Mouse (Mus musculus): ENCODE results near the gene Sertad2.

Gene Sertad2

DNA sequence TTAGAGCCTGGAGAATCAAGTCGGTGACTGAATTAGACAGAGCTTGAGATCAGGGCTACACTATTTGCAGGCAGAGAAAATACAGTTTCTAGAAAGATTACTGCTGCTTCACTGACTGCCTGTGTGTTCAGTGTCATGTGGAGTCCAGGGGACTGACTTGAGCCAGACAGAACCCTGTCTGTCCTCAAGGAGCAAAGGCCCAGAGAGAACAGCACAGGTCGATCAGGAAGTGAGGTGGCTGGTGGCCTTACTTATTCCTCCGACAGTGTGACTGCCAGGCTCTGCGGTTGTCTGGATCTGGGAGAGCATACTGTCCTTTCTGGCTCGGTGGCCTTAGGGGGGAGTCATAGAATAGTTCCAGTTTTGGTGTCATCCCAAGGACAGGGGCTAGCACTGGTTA lies 137.7 kb downstream of the Sertad2 start:
- no peak for DNase-seq (ENCODE audit: low spot score in 2 of 2)

DNA sequence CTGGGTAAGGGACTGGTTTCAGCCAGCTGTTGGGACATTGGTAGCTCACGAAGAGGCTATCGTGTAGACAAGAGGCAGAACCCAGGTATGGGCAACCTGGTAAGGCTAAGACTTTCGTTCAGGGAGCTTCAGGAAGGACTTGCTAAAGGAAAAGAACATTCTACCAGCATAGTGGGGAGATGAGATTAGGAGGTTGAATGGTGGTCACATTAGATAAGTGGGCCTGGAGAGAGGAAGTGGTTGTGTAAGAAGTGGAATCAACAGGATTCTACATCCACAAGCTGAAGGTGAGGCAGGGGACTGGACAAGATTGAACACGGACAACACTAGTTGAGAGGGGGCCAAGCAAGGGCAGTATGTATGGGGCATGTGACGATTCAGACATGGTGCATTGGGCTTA lies 138.6 kb downstream of the Sertad2 start:
- no peak for DNase-seq (ENCODE audit: low spot score in 2 of 2)

DNA sequence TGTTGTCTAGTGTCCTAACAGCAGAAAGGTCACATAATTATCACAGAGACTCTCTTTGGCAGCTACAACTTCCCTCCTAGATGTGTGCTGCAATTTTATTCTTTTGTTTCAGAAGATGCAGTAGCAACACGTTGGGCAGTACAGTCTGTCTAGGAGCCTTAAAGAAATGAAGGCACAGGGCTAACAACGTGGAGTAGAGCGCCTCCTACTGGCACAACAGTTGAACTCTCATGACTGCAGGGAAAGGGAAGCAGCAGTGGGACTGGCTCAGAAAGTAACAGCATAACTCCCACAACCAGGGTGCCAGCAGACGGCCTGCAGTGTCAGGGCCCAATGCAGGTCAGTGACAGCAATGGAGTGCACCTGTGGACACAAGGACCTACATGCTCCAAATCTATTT lies 147.9 kb downstream of the Sertad2 start:
- DNase-seq (ENCODE audit: low spot score in 2 of 2): peak; percentile 39 to 74

Data from thymus, postnatal 10 days (tissue).